Mouse (Mus musculus): ENCODE measurements around the gene Dnajc9. TPM values are rescaled to one million over a fixed set of nuclear protein-coding genes. Genes with fewer than 3 reads are reported as not detected.
A peak's percentile ranks its signal among the peaks of the same experiment; 100 is the strongest.

Dnajc9 gene
- 181 and 189 TPM in 2 replicates for polyA plus RNA-seq (2015; fragmentation: Nextera tagmentation; extraction: Ambion mirVana)

DNA sequence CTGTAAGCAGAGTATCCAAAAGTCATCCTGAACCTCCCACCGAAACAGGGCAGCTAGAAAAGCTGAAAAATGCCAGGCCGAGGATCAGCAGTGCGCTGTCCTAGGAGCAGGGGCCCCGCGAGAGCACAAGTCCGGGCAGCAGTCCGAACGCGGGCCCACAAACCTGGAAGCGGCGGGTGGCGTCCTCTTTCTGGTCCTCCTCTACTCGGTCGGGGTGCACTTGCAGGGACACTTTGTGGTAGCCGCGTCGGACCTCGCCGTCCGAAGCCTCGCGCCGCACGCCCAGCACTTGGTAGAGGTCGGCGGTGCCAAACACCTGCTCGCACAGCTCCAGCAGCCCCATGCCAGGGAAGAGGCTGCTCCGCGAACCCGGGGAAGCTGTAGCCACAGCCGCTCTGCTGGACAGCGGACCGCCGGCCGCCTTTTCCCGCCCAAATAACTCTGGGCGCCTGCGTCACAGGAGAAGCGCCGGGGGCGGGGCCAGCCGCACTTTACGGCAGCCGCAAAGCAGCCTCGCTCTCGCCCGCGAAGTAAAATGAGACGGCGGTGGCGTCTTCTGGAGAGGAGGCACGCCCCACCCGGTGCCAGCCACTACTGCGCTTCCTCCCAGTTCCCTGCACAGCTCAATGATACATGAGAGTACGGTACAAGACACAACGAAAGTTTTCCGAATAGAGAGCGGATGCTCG is at the start of gene Dnajc9:
TSS of gene Dnajc9 (minus strand) at position 470 of the 689 bp plus-strand sequence.
- Histone ChIP-seq H3K4me1 (replicated peaks; ENCODE audit: control insufficient read depth, insufficient read depth, low read length) (peaks cover 40% of the 10 kb centered on the region), H3K4me3 (replicated peaks; ENCODE audit: low read length) (peak within 1 kb of the TSS; percentile 94), H3K36me3 (ENCODE audit: control insufficient read depth, insufficient read depth) (peaks cover 7% of the 10 kb centered on the region; the same call in 1 of the 2 replicates), H3K4me2 (ENCODE audit: low read length) (peak within 1 kb of the TSS; percentile 87), H3K9ac (replicated peaks; ENCODE audit: low read depth, low read length) (peak within 1 kb of the TSS; percentile 83), H3K27me3 (replicated peaks; ENCODE audit: control insufficient read depth, insufficient read depth, low read length) (no peaks in the 10 kb centered on the region), H3K9me3 (ENCODE audit: control insufficient read depth, low read length) (no peaks in the 10 kb centered on the region), H3K27ac (ENCODE audit: low read length) (peak within 1 kb of the TSS; percentile 86)
- WGBS = under 1% methylated on average over 59 of the region's 59 CpGs
- peak; percentile 69 for ATAC-seq

DNA sequence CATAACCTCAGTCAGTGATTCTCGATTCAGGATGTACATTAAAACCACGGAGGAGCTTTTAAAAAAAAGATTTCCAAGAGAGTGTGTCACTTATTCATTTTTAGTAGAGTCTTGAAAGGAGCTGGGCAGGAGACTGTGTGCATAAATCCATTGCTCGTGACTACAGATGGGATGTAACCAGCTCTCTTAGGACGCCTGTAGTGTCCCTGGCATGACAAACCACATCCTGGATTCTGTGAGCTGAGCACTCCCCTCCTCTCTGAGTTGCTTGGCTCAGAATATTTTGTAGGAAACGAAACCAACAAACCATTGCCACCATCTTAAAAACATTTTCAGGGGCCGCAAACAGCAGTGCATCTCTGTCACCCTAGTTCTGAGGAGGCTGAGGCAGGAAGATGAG is 48.3 kb upstream of the Dnajc9 start:
- WGBS = 73% methylated on average over 6 of the region's 6 CpGs
- no peak for ATAC-seq
- H3K27me3 ChIP-seq (replicated peaks; ENCODE audit: control insufficient read depth, insufficient read depth, low read length) = no peaks in the 10 kb centered on the region

DNA sequence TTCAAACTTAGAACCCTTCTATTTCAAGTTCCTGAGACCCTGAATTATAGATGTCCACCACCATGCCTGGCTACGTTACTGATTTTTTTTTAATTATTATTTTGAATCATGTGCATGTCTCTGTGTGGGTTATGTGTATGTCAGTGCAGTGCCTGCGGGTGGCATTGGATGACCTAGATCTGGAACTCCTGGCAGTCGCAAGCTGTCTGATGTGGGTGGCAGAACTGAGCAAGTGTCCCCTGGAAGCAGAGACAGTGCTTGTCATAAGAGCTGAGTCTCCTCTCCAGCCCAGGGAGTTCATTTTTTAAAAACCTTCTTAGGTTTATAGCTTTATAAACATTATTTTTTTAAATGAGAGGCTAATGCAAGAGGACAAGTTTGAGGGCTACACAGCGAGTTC is 43.7 kb upstream of the Dnajc9 start:
- no peak for ATAC-seq
- Histone ChIP-seq H3K9ac (replicated peaks; ENCODE audit: low read depth, low read length) (no peak overlapping the region), H3K27me3 (replicated peaks; ENCODE audit: control insufficient read depth, insufficient read depth, low read length) (no peaks in the 10 kb centered on the region), H3K4me1 (replicated peaks; ENCODE audit: control insufficient read depth, insufficient read depth, low read length) (no peaks in the 10 kb centered on the region), H3K36me3 (ENCODE audit: control insufficient read depth, insufficient read depth) (no peaks in the 10 kb centered on the region), H3K9me3 (ENCODE audit: control insufficient read depth, low read length) (no peaks in the 10 kb centered on the region), H3K27ac (ENCODE audit: low read length) (no peak overlapping the region), H3K4me3 (replicated peaks; ENCODE audit: low read length) (no peak overlapping the region), H3K4me2 (ENCODE audit: low read length) (no peak overlapping the region)
- WGBS = 89% methylated on average over 4 of the region's 4 CpGs

More for the DNA sequence above, 48.3 kb upstream of the Dnajc9 start:
- Histone ChIP-seq H3K36me3 (ENCODE audit: control insufficient read depth, insufficient read depth) (no peaks in the 10 kb centered on the region), H3K4me3 (replicated peaks; ENCODE audit: low read length) (no peak overlapping the region), H3K27ac (ENCODE audit: low read length) (no peak overlapping the region), H3K4me1 (replicated peaks; ENCODE audit: control insufficient read depth, insufficient read depth, low read length) (no peaks in the 10 kb centered on the region), H3K9me3 (ENCODE audit: control insufficient read depth, low read length) (no peaks in the 10 kb centered on the region), H3K9ac (replicated peaks; ENCODE audit: low read depth, low read length) (no peak overlapping the region), H3K4me2 (ENCODE audit: low read length) (no peak overlapping the region)

DNA sequence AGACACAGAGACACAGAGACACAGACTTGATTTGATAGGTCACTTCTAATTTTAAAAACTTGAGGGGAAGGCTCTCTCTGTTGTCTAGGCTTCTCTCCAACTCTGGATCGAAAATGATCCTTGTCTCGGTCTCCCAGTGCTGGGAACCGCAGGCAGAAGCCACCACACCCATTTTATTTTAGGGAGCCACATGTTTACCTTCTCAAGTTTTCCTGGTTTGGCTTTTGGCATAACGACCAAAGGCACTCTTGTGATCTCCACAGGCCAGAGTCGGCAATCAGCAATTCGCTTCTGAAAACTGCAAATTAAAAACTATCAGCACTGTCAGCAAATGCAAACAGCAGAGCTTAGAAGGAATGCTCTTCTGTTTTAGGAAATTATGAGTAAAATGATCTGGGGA is 43.0 kb upstream of the Dnajc9 start:
- WGBS = 81% methylated on average over 6 of the region's 6 CpGs

DNA sequence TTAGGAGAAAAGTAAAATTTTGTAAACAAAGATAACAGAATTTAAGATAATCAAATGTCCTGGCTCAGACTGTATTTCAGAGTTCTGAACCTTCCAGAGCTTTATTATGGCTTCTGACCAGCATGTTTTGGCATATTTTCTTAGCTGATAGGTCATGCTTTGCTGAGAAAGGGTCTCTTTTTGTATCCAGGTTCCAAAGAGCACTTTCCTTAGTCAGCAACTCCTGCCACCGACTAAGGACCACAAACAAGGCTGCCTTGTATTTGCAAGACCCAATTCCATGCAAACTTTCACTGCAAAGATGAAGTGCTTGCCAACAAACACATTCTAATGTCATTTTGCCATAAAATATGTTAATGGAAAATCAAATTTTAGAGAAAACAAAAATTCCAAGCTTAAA is 41.1 kb upstream of the Dnajc9 start:
- ATAC-seq = no peak
- Histone ChIP-seq H3K9ac (replicated peaks; ENCODE audit: low read depth, low read length) (no peak overlapping the region), H3K27me3 (replicated peaks; ENCODE audit: control insufficient read depth, insufficient read depth, low read length) (no peaks in the 10 kb centered on the region), H3K27ac (ENCODE audit: low read length) (no peak overlapping the region), H3K4me1 (replicated peaks; ENCODE audit: control insufficient read depth, insufficient read depth, low read length) (no peaks in the 10 kb centered on the region), H3K9me3 (ENCODE audit: control insufficient read depth, low read length) (no peaks in the 10 kb centered on the region), H3K4me3 (replicated peaks; ENCODE audit: low read length) (no peak overlapping the region), H3K4me2 (ENCODE audit: low read length) (no peak overlapping the region), H3K36me3 (ENCODE audit: control insufficient read depth, insufficient read depth) (no peaks in the 10 kb centered on the region)
- WGBS = 79% methylated on average over 1 of the region's 1 CpGs

More for the DNA sequence above, 43.0 kb upstream of the Dnajc9 start:
- Histone ChIP-seq H3K9ac (replicated peaks; ENCODE audit: low read depth, low read length) (no peak overlapping the region), H3K36me3 (ENCODE audit: control insufficient read depth, insufficient read depth) (no peaks in the 10 kb centered on the region), H3K4me3 (replicated peaks; ENCODE audit: low read length) (no peak overlapping the region), H3K4me2 (ENCODE audit: low read length) (no peak overlapping the region), H3K9me3 (ENCODE audit: control insufficient read depth, low read length) (no peaks in the 10 kb centered on the region), H3K27ac (ENCODE audit: low read length) (no peak overlapping the region), H3K4me1 (replicated peaks; ENCODE audit: control insufficient read depth, insufficient read depth, low read length) (no peaks in the 10 kb centered on the region), H3K27me3 (replicated peaks; ENCODE audit: control insufficient read depth, insufficient read depth, low read length) (no peaks in the 10 kb centered on the region)
- ATAC-seq = no peak

DNA sequence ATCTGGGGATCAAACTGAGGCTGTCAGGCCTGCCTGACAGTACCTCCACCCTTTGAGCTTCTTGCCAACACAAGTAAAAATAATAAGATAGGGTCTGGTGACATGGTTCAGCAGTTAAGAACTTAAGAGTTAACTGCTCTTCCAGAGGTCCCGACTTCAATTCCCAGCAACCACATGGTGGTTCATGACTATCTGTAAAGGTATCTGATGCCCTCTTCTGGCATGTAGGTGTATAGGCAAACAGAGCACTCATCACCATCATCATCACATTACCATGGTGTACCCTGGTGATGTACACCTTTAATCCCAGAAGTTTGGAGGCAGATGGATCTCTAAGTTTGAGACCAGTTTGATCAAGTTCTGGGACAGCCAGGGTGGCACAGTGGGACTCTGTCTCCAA is 39.9 kb upstream of the Dnajc9 start:
- Histone ChIP-seq H3K9me3 (ENCODE audit: control insufficient read depth, low read length) (no peaks in the 10 kb centered on the region), H3K36me3 (ENCODE audit: control insufficient read depth, insufficient read depth) (no peaks in the 10 kb centered on the region), H3K4me2 (ENCODE audit: low read length) (no peak overlapping the region), H3K9ac (replicated peaks; ENCODE audit: low read depth, low read length) (no peak overlapping the region), H3K27me3 (replicated peaks; ENCODE audit: control insufficient read depth, insufficient read depth, low read length) (no peaks in the 10 kb centered on the region), H3K4me3 (replicated peaks; ENCODE audit: low read length) (no peak overlapping the region), H3K27ac (ENCODE audit: low read length) (no peak overlapping the region), H3K4me1 (replicated peaks; ENCODE audit: control insufficient read depth, insufficient read depth, low read length) (no peaks in the 10 kb centered on the region)
- no peak for ATAC-seq
- WGBS = 29% methylated on average over 1 of the region's 1 CpGs

DNA sequence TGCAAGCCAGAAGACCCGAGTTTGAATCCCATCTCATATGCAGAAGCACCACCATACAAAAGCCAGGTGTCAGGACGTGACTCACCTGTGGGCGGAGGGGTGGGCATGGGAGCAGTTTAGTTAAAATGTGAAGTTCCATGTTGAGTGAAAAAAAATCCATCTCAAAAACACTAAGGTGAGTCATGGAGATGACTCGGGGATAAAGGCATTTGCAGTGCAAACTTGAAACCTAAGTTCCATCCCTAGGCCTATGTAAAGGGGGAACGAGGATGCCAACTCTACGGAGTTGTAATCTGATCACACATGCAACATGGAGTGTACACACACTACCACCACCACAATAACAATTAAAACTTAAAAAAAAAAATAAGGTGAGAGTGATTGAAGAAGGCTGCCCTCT is 34.3 kb upstream of the Dnajc9 start:
- no peaks in the 10 kb centered on the region for H3K36me3 ChIP-seq (ENCODE audit: control insufficient read depth, insufficient read depth)
- no peaks in the 10 kb centered on the region for H3K9me3 ChIP-seq (ENCODE audit: control insufficient read depth, low read length)
- ATAC-seq = no peak

DNA sequence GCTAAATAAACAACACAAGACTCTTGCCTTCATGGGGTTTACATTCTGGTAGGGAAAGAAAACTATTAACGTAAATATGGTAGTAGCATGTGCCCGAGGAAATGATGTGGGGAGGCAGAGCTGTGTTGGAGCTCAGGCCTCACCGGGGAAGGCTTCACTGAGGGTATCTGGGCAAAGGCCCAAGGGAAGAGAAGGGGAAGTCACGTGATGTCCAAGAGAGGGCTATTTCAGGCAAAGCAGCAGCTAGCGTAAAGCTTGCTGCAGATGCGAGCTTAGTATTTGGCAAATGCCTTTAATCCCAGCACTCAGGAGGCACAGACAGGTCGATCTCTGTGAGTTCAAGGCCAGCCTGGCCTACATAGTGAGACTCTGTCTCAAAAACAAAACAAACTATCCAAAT is 33.5 kb upstream of the Dnajc9 start:
- H3K27me3 ChIP-seq (replicated peaks; ENCODE audit: control insufficient read depth, insufficient read depth, low read length) = no peaks in the 10 kb centered on the region
- H3K9me3 ChIP-seq (ENCODE audit: control insufficient read depth, low read length) = no peaks in the 10 kb centered on the region
- no peak for ATAC-seq
- H3K4me2 ChIP-seq (ENCODE audit: low read length) = no peak overlapping the region
- 74% methylated on average over 7 of the region's 7 CpGs for WGBS
- no peak overlapping the region for H3K27ac ChIP-seq (ENCODE audit: low read length)
- no peak overlapping the region for H3K9ac ChIP-seq (replicated peaks; ENCODE audit: low read depth, low read length)
- no peaks in the 10 kb centered on the region for H3K4me1 ChIP-seq (replicated peaks; ENCODE audit: control insufficient read depth, insufficient read depth, low read length)
- H3K4me3 ChIP-seq (replicated peaks; ENCODE audit: low read length) = no peak overlapping the region
- no peaks in the 10 kb centered on the region for H3K36me3 ChIP-seq (ENCODE audit: control insufficient read depth, insufficient read depth)

More for the DNA sequence above, 34.3 kb upstream of the Dnajc9 start:
- Histone ChIP-seq H3K4me2 (ENCODE audit: low read length) (no peak overlapping the region), H3K4me3 (replicated peaks; ENCODE audit: low read length) (no peak overlapping the region), H3K4me1 (replicated peaks; ENCODE audit: control insufficient read depth, insufficient read depth, low read length) (no peaks in the 10 kb centered on the region), H3K27ac (ENCODE audit: low read length) (no peak overlapping the region), H3K9ac (replicated peaks; ENCODE audit: low read depth, low read length) (no peak overlapping the region), H3K27me3 (replicated peaks; ENCODE audit: control insufficient read depth, insufficient read depth, low read length) (no peaks in the 10 kb centered on the region)
- WGBS = 89% methylated on average over 6 of the region's 6 CpGs

DNA sequence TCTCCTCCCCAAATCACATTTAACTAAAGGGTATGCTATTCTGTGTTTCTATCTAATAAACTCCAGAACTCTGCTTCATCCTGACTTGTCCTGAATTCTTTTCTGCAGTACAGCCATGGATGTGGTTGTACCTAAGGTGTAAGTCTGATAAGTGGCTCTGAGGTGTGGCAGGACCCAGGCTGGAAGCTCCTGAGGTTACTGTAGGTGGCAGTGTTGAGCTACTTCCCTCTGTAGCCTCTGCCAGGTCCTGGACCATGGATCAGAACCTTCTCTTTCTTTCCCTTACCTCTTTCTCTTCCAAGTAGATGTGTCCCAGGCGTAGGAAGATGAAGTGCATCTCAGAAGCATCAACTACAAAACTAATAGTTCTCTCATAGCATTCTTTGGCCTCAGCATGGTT is 11.4 kb upstream of the Dnajc9 start:
- Histone ChIP-seq H3K27me3 (replicated peaks; ENCODE audit: control insufficient read depth, insufficient read depth, low read length) (no peaks in the 10 kb centered on the region), H3K36me3 (ENCODE audit: control insufficient read depth, insufficient read depth) (no peaks in the 10 kb centered on the region), H3K9ac (replicated peaks; ENCODE audit: low read depth, low read length) (no peak overlapping the region), H3K4me2 (ENCODE audit: low read length) (no peak overlapping the region), H3K4me3 (replicated peaks; ENCODE audit: low read length) (no peak overlapping the region), H3K27ac (ENCODE audit: low read length) (no peak overlapping the region), H3K9me3 (ENCODE audit: control insufficient read depth, low read length) (no peaks in the 10 kb centered on the region), H3K4me1 (replicated peaks; ENCODE audit: control insufficient read depth, insufficient read depth, low read length) (no peaks in the 10 kb centered on the region)
- WGBS = 53% methylated on average over 1 of the region's 1 CpGs
- no peak for ATAC-seq

DNA sequence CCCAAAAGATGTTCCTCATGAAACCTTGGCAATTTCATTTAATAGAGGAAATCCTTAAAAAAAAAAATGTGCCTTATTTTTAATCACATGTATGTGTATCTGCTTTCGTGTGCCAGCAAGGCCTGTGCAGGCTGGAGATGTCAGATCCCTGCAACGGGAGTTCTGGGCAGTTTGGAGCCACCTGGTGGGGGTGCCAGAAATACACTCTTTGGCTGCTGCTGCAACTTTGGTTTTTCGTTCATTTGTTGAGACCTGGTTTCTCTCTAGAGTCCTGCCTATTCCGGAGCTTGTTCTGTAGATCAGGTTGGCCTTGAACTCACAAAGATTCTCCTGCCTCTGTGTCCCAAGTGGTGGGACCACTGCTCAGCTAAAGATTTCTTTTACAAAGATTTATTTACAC is 10.2 kb upstream of the Dnajc9 start:
- H3K27me3 ChIP-seq (replicated peaks; ENCODE audit: control insufficient read depth, insufficient read depth, low read length) = no peaks in the 10 kb centered on the region
- no peak overlapping the region for H3K4me2 ChIP-seq (ENCODE audit: low read length)
- no peak overlapping the region for H3K9ac ChIP-seq (replicated peaks; ENCODE audit: low read depth, low read length)
- H3K4me1 ChIP-seq (replicated peaks; ENCODE audit: control insufficient read depth, insufficient read depth, low read length) = peaks cover 3% of the 10 kb centered on the region; the same call in 1 of the 2 replicates
- H3K36me3 ChIP-seq (ENCODE audit: control insufficient read depth, insufficient read depth) = no peaks in the 10 kb centered on the region
- H3K4me3 ChIP-seq (replicated peaks; ENCODE audit: low read length) = no peak overlapping the region
- ATAC-seq = no peak
- no peaks in the 10 kb centered on the region for H3K9me3 ChIP-seq (ENCODE audit: control insufficient read depth, low read length)
- WGBS = 38% methylated on average over 4 of the region's 4 CpGs
- H3K27ac ChIP-seq (ENCODE audit: low read length) = no peak overlapping the region
